Mouse (Mus musculus) left cerebral cortex, postnatal 4 days (tissue): ENCODE results near the gene Tbx20. TPM values are rescaled to one million over a fixed set of nuclear protein-coding genes. Genes with fewer than 3 reads are reported as not detected.

ENCODE experiments used
- DNase-seq: peaks from one replicate; pipeline ENCODE4 v3.0.0-alpha.2; 2022
- intact Hi-C: fragments of 180-260 bp; cut with DNase I; formaldehyde crosslinking; loops from one replicate; pipeline ENCODE4 v1.15.1; 2025
- total RNA-seq, 2 experiments: library from RNA; stranded (reverse); gene quantifications; 2 replicates each; pipeline ENCODE4 v1.2.3; 2021

Gene Tbx20
- total RNA-seq, 2 experiments from 2014 or later, result not detected

DNA sequence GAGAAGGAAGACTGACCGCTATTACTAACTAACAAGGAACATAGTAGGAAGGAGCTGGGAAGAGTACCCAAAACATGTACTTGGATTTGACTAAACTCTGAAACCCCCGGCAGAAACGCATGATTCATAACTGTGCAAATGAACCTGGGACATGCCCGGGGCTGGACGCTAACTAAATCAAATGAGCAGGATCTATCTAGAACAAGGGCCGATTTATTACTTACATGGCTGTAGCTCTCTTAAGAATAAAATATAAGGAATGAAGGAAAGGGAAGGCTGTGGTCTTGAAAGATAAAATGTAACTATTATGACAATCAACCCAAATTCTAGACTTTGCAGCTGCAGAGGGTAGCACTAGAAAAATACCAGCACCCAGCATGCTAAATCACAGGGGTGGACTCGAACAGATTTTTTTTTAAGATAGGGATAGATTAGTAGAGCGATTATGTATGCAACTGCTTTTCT lies 3.1 kb downstream of the Tbx20 start:
- intact Hi-C loops, result loop anchor here (10.0 kb wide), 1 partner anchor 254 kb away; no protein-coding TSS in a partner anchor

DNA sequence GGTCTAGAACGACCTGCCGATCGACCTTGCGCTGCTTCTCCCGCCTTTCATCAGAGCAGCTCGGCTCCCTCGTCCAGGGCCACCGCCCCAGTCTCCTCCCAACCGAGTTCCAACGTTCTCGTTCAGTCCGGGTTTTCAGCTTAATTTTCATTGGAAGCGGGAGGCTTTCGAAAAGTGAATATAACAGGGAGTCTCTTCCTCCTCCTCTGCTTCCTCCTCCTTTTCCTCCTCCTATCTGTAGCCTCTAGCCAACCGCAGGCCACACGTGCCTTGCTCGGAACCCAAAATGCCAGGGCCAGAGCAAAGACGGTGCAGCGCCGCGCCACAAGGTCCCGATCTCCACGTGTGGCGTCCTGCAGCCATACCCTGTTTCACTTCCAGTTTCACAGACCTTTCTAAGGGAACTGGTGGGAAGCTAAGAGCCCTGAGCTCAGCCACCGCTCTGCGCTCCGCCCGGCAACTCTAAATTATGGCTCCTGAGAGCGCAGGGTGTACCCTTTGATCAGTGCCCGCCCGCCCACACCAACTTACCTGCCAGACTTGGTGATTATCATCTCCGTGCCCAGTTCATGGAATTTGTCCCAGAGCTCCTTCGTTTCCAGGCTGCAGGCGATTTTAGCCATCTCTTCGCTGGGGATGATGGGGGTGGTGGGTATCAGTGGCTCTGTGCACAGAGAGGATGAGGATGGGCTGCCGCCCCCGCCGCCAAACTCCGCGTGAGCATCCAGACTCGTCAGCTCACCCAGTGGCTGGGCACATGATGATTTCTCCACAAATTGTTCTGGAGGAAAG lies 3.8 kb downstream of the Tbx20 start:
- intact Hi-C loops, result loop anchor here (10.0 kb wide), 1 partner anchor 254 kb away; no protein-coding TSS in a partner anchor
- no peak for DNase-seq

More for the DNA sequence above, 3.1 kb downstream of the Tbx20 start:
- no peak for DNase-seq

DNA sequence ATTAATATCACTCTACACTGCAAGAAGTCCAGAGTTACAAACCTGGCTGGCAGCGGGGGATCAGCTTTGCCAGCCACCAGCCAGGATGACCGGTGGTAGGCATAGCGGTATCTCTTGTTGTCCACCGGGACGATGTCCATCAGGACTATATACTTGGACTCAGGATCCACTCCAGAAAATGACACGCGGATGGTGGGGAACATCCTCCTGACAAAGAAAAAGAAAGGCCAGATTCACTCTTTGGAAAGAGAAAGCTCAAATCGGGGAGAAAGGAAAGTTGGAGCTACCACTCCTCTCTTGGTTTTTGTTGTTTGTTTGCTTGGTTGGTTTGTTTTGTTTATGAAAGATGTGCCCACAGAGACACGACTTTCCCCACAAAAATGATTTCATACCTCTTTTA lies 4.5 kb downstream of the Tbx20 start:
- intact Hi-C loops, result loop anchor here (10.0 kb wide), 1 partner anchor 255 kb away; no protein-coding TSS in a partner anchor
- DNase-seq, result no peak

DNA sequence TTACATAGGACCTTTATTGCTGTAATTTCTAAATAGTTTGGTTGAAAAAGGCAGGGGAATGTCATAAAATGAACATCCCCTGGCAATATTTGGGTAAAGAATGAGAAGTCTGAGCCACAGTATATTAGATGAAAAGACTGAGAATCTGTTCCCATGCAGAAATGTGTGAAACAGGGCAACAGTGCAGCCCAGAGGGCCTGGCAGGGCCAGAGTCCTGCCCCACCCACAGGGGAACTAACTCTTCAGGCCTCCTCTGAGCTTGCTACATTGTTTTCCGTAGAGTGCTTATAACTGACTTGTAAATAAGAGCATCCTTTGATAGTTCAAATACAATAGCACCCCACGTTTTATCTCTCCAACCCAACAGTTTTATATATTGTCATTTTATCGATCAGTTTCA lies 7.0 kb downstream of the Tbx20 start:
- intact Hi-C loops, result no loop called here

DNA sequence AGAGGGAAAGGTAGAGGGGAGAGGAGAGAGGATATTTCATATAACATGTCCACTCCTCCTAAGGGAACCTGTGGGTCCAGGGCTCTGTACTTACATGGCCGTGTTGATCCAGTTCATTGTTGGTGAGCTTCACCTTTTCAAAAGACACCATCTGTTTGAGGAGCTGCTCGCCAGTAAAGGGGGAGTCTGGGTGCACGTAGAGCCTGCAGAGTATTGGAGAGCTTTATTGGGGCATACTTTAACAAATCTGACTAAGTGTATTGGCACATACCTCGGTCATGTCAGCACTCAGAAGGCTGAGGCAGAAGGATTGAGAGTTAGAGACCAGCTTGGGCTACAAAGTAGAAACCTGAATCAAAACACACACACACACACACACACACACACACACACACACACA lies 8.5 kb downstream of the Tbx20 start:
- DNase-seq, result no peak
- intact Hi-C loops, result no loop called here

More for the DNA sequence above, 7.0 kb downstream of the Tbx20 start:
- no peak for DNase-seq

DNA sequence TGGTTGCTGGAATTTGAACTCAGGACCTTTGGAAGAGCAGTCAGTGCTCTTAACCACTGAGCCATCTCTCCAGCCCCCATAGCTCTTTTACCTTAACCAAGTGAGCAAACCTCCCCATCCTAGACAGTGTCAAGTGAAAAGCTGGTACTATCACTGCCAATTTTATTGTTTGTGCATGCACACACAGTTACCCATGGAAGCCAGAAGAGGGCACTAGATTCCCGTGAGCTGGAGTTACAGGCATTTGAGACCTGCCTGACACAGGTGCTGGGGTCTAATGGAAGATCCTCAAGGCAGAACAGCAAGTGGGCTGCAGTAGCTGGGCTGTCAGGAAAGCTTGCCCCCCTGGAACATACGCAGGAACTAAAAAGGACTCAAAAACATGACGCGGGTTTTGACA lies 13.6 kb downstream of the Tbx20 start:
- intact Hi-C loops, result no loop called here
- DNase-seq, result peak; percentile 6

DNA sequence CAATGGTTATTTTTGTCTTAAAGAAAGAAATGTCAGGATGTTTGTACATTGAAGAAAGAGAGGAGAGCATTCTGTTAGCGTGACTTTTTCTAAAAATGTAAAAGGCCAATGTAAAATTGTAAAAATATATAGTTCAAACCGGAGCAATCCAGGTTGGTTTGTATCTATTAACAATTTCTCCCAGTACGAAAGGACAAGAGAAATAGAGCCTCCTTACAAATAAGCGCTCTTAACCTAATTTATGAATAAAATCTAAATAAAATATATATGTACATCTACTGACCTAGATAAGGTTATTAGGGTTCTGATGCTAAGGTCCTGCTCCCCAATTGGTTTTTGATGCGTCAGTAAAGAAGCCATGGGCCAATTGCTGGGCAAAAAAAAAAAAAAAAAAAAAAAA lies 29.1 kb downstream of the Tbx20 start:
- DNase-seq, result no peak
- intact Hi-C loops, result no loop called here

DNA sequence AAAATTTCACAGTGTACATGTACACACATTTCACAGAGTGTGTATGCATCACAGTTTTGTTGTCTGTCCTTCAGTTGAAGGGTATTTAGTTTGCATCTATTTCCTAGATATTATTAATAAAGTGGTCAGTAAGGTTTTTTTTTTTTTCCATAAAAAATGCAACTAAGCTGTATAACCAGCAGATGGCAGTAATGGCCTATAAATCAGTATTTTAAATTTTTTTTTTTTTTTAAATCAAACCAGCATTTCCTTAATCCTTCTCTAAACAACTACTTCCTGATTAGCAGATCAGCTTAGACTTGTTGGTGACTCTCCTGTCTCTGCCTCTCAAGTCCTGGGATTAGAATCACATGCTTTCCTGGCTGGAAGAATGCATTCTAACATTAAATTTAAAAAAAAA lies 72.9 kb downstream of the Tbx20 start:
- intact Hi-C loops, result loop anchor here (5.0 kb wide), 2 partner anchors 326 to 341 kb away; no protein-coding TSS in a partner anchor
- no peak for DNase-seq

DNA sequence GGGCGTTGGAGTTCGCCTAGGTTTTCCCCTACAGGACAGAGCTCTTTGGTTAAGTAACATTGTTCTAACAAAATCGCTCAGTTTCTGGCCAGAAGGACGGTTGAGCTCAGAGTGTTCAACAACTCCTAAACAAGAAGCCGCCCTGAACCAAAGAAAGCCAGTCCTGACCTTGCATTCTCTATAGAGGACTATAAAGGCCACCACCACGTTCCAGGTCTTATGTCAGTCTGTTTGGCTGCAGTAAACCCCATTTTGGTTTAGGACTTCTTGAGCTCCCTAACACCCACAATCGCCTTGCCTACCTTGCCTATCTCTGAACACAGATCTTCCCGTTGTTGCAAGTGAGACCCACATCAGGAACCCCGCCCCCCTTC lies 77.7 kb downstream of the Tbx20 start:
- DNase-seq, result no peak
- intact Hi-C loops, result loop anchor here (10.0 kb wide), 1 partner anchor 152 kb away; no protein-coding TSS in a partner anchor

DNA sequence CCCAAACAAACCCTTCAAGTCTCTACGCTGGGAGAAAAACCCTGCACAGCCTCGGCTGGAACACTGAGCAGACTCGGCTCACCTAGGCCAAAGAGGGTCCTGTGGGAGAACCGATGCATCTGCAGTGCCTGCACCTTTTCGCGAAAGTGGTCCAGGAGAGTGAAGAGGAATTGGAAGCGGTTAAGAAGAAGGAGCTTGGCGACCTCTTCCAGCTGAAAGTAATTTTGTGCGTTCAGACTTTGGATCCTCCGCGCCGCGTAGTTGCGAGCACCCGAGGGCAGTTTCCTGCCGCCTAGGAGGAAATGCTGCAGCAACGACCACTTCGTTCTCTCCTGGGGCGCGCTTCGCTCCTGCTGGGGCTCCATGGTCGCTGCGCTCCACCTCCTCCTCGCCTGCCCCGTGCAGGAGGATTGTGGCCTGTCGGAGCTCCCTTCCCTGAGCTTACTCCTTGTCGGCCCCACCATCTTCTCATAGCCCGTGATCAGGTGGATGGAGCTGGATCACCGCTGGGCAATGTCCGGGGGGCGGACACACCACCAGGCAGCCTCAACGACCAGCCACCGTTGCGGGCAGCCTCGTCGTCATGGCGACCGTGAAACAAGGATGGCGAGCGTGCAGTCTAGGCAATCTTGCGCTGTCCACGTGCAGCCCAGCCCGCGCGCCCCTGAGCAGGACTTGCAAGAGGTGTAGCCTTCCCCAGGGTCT lies 78.3 kb downstream of the Tbx20 start, which contains the start of gene Dpy19l2:
Dpy19l2 (minus strand) TSS at position 594 of the 705 bp plus-strand sequence.
- DNase-seq, result peak; percentile 40
- intact Hi-C loops, result loop anchor here (10.0 kb wide), 1 partner anchor 151 kb away; no protein-coding TSS in a partner anchor

Other genes starting within 250 kb of the Tbx20 start
- gene Cypt4, start 149.1 kb downstream of the Tbx20 start, total RNA-seq, result not detected
- under 1 TPM; 0.54 to 0.98 TPM for gene Dpy19l2, start 78.0 kb downstream of the Tbx20 start, total RNA-seq